In genomic region chr7:130860721-130861142, GRCm38 (mm10) we compare ENCODE assay signal across 9 mouse cellular contexts. TPM values are rescaled to one million over a fixed set of nuclear protein-coding genes. Genes with fewer than 3 reads are reported as not detected.
DNase-seq lines count a peak whose midpoint lies in the region; ATAC-seq lines count a peak whose summit lies in the region.
"Had no signal": no experiment of that assay in that cellular context is flagged by ENCODE, and none has a peak within 500 bp of the region (broad histone marks: within the 10 kb centered on the region; RNA-seq: fewer than 3 reads in every experiment).

No protein-coding gene starts in this region.

- peak; percentile 33 for DNase-seq in neural tube, embryonic 11.5 days (ENCODE audit: low spot score)
- no peak for DNase-seq in neural tube, embryonic 10.5 days (ENCODE audit: extremely low spot score, low spot score)
- DNase-seq in kidney, postnatal 36 days = peak; percentile 25 to 36
- DNase-seq in retina, postnatal 1 day = peak; percentile 64
- DNase-seq in ovary, postnatal 10 days (ENCODE audit: low spot score) = no peak
- no peak for DNase-seq in layer of hippocampus, postnatal 25 days (ENCODE audit: extremely low spot score in 1 of 2, low spot score in 1 of 2)
- DNase-seq: cerebellum, adult 11 months had no signal

- peak overlapping the region; percentile 44; the same call in 1 of the 2 replicates for H3K27ac ChIP-seq in neural tube, embryonic 11.5 days (ENCODE audit: low read depth, low read length)
- H3K27ac ChIP-seq in embryonic facial prominence, embryonic 15.5 days (replicated peaks) = peak overlapping the region; percentile 44; the same call in 1 of the 2 replicates
- H3K27ac ChIP-seq: macrophage had no signal

- H3K36me3 ChIP-seq in neural tube, embryonic 11.5 days (ENCODE audit: control insufficient read depth, insufficient read depth, low read length) = no peaks in the 10 kb centered on the region
- no peaks in the 10 kb centered on the region for H3K36me3 ChIP-seq in embryonic facial prominence, embryonic 15.5 days

- H3K4me3 ChIP-seq in neural tube, embryonic 11.5 days (ENCODE audit: low read depth, low read length) = no peak overlapping the region
- H3K4me3 ChIP-seq in embryonic facial prominence, embryonic 15.5 days (replicated peaks) = no peak overlapping the region

- no peak overlapping the region for H3K4me2 ChIP-seq in neural tube, embryonic 11.5 days (ENCODE audit: low read depth)
- peak overlapping the region; percentile 2; the same call in 1 of the 2 replicates for H3K4me2 ChIP-seq in embryonic facial prominence, embryonic 15.5 days (replicated peaks)

- 33% methylated on average over 11 of the region's 11 CpGs for WGBS in neural tube, embryonic 11.5 days
- 12% methylated on average over 11 of the region's 11 CpGs for WGBS in embryonic facial prominence, embryonic 15.5 days

- H3K27me3 ChIP-seq in neural tube, embryonic 11.5 days (ENCODE audit: control insufficient read depth, insufficient read depth, low read length) = no peaks in the 10 kb centered on the region
- H3K27me3 ChIP-seq in embryonic facial prominence, embryonic 15.5 days = 0 out of 2 replicates have a peak, but pooled peaks cover 3% of the 10 kb centered on the region

- no peak for ATAC-seq in neural tube, embryonic 11.5 days (ENCODE audit: insufficient read depth, low FRiP score, low TSS enrichment)
- ATAC-seq in embryonic facial prominence, embryonic 15.5 days (ENCODE audit: insufficient number of reproducible peaks, low FRiP score, low TSS enrichment, low read depth) = no peak

- peaks cover 7% of the 10 kb centered on the region for H3K4me1 ChIP-seq in neural tube, embryonic 11.5 days (ENCODE audit: control insufficient read depth, insufficient read depth, low read length)
- peaks cover 22% of the 10 kb centered on the region for H3K4me1 ChIP-seq in embryonic facial prominence, embryonic 15.5 days

- H3K9ac ChIP-seq in neural tube, embryonic 11.5 days (ENCODE audit: low read length) = peak overlapping the region; percentile 26; the same call in 1 of the 2 replicates
- no peak overlapping the region for H3K9ac ChIP-seq in embryonic facial prominence, embryonic 15.5 days

- no peaks in the 10 kb centered on the region for H3K9me3 ChIP-seq in neural tube, embryonic 11.5 days (ENCODE audit: control insufficient read depth, low read length)
- H3K9me3 ChIP-seq in embryonic facial prominence, embryonic 15.5 days (replicated peaks) = no peaks in the 10 kb centered on the region

RNA-seq across cellular contexts. Expression of gene Plekha1, which starts 4.8 kb away (rescaled TPM):
- polyA plus RNA-seq in neural tube, embryonic 11.5 days (2014; fragmentation: Nextera tagmentation; extraction: Ambion mirVana) = 44.2 and 48.4 TPM in 2 replicates
- 52.9 and 53.4 TPM in 2 replicates for polyA plus RNA-seq in embryonic facial prominence, embryonic 15.5 days (2015; fragmentation: Nextera tagmentation; extraction: Ambion mirVana)
- 100 to 1,000 TPM in 1 of 2 experiments, 10 to 100 TPM in 1; 89.5 to 108 TPM for total RNA-seq in layer of hippocampus, postnatal 25 days (2021)

Comparison
In these comparisons a context has a peak if more than half of its experiments do, and no peak if none do; other contexts are left out.
1. DNase-seq: peak in neural tube, embryonic 11.5 days (single experiment), kidney, postnatal 36 days (2 of 2) and retina, postnatal 1 day (single experiment); none in neural tube, embryonic 10.5 days (single experiment), ovary, postnatal 10 days (single experiment) and layer of hippocampus, postnatal 25 days (0 of 2).